Mouse (Mus musculus) lung, adult 2 months (tissue): Measurements from ENCODE around the gene Sema4a. TPM values are rescaled to one million over a fixed set of nuclear protein-coding genes. Genes with fewer than 3 reads are reported as not detected.

Experiments used
- DNase-seq: peaks from one replicate; pipeline ENCODE4 v3.0.0; 2022
- H3K4me1 ChIP-seq: fragments of 200-500 bp; 2 replicates; pipeline ENCODE4 v1.6.1; 2011; ENCODE audit warnings: low read length; ENCODE audit not compliant: control insufficient read depth, insufficient read depth
- H3K4me3 ChIP-seq: fragments of 200-500 bp; replicated peaks from 2 replicates; pipeline ENCODE3; 2011; ENCODE audit warnings: low read depth, mild to moderate bottlenecking, control low read depth, low read length; ENCODE audit errors: extremely low read depth
- CTCF ChIP-seq: fragments of 200-500 bp; IDR thresholded peaks from 2 replicates; pipeline ENCODE4 v1.5.1; 2011; ENCODE audit warnings: mild to moderate bottlenecking, low read length, control low read depth; ENCODE audit not compliant: insufficient read depth
- POLR2A ChIP-seq: fragments of 200-500 bp; IDR thresholded peaks from 2 replicates; pipeline ENCODE4 v1.6.1; 2011; ENCODE audit warnings: low read depth, mild to moderate bottlenecking, control low read depth, low read length, borderline replicate concordance; ENCODE audit errors: extremely low read depth
- WGBS: fragments of 180-500 bp; shearing (Covaris S2); methylation state at CpG from one replicate; pipeline ENCODE4 v1.1.7; 2018; 5-methylcytosine and 5-hydroxymethylcytosine counted together
- polyA plus RNA-seq: library from polyadenylated mRNA; depleted of rRNA; stranded (reverse); fragments of >200 nt; gene quantifications from 2 replicates; pipeline ENCODE4 v1.2.3, GENCODE M21; 2012

The Sema4a gene
- polyA plus RNA-seq, 1 experiment: 58.3 TPM

DNA sequence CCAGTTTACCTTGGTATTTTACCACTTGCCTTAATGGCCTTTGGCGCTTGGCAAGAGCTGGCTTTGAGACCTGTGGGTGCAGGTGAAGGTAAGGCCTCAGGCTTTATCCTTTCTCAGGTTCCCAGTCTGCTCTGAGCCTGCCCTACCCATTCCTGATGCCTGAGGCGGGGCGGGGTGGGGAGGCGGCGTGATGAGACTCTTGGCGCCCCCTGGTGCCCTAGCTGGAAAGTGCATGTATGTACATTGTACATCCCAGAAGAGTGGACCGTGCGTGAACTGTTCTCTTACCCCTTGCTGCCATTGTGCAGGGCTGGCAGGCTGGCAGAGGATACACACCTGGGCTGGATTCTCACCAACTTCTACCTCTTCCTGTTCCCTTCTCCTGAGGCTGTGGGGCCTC lies 16.8 kb upstream of the Sema4a start:
- DNase-seq: peak; percentile 81
- TF ChIP-seq CTCF (peak; percentile 76), POLR2A (no peak)
- H3K4me1 ChIP-seq: no peaks in the 10 kb centered on the region
- H3K4me3 ChIP-seq: no peak overlapping the region
- WGBS: 3% methylated on average over 8 of the region's 8 CpGs

DNA sequence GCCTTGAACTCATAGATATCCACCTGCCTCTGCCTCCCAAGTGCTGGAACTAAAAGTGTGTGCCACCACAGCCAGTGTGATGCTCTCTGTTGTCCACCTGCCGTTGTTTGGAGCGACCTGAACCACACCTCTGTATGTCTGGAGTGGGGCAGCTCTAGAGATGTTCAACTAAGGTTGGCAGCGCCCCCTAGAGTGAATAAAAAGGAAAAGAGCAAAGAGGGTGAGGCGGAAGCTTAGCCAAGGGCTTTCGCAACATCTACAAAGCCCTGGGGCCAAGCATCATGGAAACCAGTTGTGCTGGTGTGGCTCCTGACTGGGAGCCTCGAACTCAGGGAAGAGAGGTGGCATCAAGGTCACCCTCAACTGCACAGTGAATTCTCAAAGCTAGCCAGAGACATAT lies 15.4 kb upstream of the Sema4a start:
- Histone ChIP-seq H3K4me1 (no peaks in the 10 kb centered on the region), H3K4me3 (no peak overlapping the region)
- DNase-seq: no peak
- 0 out of 2 replicates have a peak, but pooled peaks have one; percentile 0 for TF ChIP-seq CTCF
- no peak for TF ChIP-seq POLR2A
- WGBS: 58% methylated on average over 6 of the region's 6 CpGs

GRCm38 (mm10) chr3:88473571-88473970 lies 12.6 kb upstream of the Sema4a start:
- no peak for TF ChIP-seq POLR2A
- no peak for TF ChIP-seq CTCF
- 44% methylated on average over 1 of the region's 1 CpGs for WGBS
- Histone ChIP-seq H3K4me3 (no peak overlapping the region), H3K4me1 (no peaks in the 10 kb centered on the region)
- DNase-seq: no peak

- no peaks in the 10 kb centered on the region for H3K4me1 ChIP-seq
- TF ChIP-seq POLR2A: no peak
- no peak for DNase-seq
- H3K4me3 ChIP-seq: no peak overlapping the region
- 36% methylated on average over 5 of the region's 5 CpGs for WGBS
Observed at GRCm38 (mm10) chr3:88473020-88473419, 12.0 kb upstream of the Sema4a start.

DNA sequence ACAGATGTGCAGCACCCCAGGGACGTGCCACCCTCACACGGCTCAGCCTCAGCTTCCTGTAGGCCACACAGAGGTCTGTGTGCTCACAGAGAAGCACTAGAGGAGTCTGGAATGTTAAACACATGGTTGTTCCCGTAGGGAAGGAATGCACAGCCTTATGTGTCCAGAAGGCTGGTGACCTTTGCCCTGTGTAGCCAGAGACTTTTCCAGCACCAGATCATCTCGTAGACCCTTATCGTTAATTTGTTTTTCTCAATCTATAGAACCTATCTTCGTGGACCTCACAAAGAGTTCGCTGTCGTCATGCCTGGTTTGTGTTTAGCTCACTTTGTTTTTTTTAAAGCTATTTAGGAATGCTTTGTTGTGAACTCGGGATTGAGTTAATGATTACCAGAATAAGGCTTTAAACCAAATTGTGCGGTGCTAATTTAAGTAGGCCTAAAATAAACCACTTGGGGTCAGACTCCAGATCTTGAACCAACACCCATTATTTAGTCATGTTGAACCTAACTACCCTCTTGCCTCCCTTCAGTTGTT lies 10.0 kb upstream of the Sema4a start:
- WGBS: 48% methylated on average over 10 of the region's 10 CpGs
- DNase-seq: no peak
- Histone ChIP-seq H3K4me1 (no peaks in the 10 kb centered on the region), H3K4me3 (no peak overlapping the region)
- no peak for TF ChIP-seq POLR2A
- TF ChIP-seq CTCF: no peak

DNA sequence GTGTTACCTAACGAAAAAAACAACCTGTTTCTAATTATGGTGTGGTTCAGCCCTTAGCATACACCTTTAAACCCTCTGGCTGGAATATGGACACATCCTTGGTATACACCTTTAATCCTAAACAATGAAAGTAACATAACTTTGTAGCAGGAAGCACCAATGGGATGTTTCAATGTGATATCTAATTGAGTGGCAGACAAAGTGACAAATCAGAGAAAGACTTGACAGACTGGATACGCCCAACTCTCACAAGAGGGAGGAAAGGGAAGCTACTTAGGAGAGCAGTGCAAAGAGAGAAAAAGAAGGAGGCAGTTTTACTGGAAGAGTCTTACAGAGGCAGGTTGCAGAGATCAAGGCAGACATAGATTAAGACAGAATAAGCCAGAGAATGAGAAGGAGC lies 8.5 kb upstream of the Sema4a start:
- no peak for TF ChIP-seq POLR2A
- TF ChIP-seq CTCF: no peak
- H3K4me3 ChIP-seq: no peak overlapping the region
- H3K4me1 ChIP-seq: peaks cover 3% of the 10 kb centered on the region; the same call in 1 of the 2 replicates
- DNase-seq: no peak
- 83% methylated on average over 2 of the region's 2 CpGs for WGBS

DNA sequence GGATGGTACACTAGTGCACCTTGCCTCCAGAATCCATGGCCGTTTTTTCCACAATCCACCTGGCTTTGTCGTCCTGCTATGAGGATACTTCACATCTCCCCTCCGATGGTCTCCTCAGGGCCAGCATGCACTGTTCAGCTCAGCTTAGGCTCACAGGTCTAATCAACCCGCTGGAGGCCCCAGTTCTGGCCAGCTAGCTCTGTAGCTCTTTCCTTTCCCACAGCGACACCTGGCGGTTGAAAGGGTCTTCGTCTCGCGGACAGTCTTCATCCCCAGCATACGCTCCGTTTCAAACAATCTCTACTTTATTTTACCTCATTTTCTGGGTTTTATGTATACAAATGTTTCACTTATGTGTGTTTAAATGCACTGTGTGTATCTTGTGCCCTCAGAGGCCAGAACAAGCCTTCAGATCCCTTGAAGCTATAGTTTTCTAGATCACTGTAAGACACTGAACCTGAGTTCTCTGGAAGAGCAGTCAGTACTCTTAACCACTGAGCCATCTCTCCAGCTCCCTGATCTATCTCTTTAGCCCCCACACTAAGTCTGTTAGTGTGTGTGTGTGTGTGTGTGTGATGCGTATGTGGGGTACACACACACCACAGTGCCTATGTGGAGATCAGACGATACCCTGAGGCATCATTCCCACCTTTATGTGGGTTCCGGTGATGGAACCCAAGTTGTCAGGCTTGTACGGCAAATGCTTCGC lies 6.3 kb upstream of the Sema4a start:
- 28% methylated on average over 16 of the region's 16 CpGs for WGBS
- peak; percentile 95 for TF ChIP-seq CTCF
- no peak for TF ChIP-seq POLR2A
- Histone ChIP-seq H3K4me1 (peaks cover 3% of the 10 kb centered on the region; the same call in 1 of the 2 replicates), H3K4me3 (no peak overlapping the region)
- peak; percentile 88 for DNase-seq

- DNase-seq: no peak
- peaks cover 3% of the 10 kb centered on the region; the same call in 1 of the 2 replicates for H3K4me1 ChIP-seq
- 74% methylated on average over 2 of the region's 2 CpGs for WGBS
- TF ChIP-seq CTCF (no peak), POLR2A (no peak)
- no peak overlapping the region for H3K4me3 ChIP-seq
Observed at GRCm38 (mm10) chr3:88465127-88465526, 4.1 kb upstream of the Sema4a start.

GRCm38 (mm10) chr3:88464425-88464824 lies 3.4 kb upstream of the Sema4a start:
- peaks cover 3% of the 10 kb centered on the region; the same call in 1 of the 2 replicates for H3K4me1 ChIP-seq
- no peak overlapping the region for H3K4me3 ChIP-seq
- WGBS: 35% methylated on average over 3 of the region's 3 CpGs
- TF ChIP-seq CTCF (no peak), POLR2A (no peak)
- no peak for DNase-seq

- Histone ChIP-seq H3K4me3 (no peak overlapping the region), H3K4me1 (no peaks in the 10 kb centered on the region; the same call in 1 of the 2 replicates)
- WGBS: 60% methylated on average over 5 of the region's 5 CpGs
- no peak for DNase-seq
- no peak for TF ChIP-seq POLR2A
- no peak for TF ChIP-seq CTCF
Observed at GRCm38 (mm10) chr3:88460029-88460428, 953 bp downstream of the Sema4a start.
